Mouse (Mus musculus): Measurements from ENCODE around the gene Mybpc3. TPM values are rescaled to one million over a fixed set of nuclear protein-coding genes. Genes with fewer than 3 reads are reported as not detected.
"Not testable (repeated sequence)": the region's sequence is repeated elsewhere in the genome, so short reads cannot be mapped to it uniquely, and the experiment has no call there.

Gene Mybpc3
- polyA plus RNA-seq, 1 experiment from 2014 or later: 0.05 TPM

DNA sequence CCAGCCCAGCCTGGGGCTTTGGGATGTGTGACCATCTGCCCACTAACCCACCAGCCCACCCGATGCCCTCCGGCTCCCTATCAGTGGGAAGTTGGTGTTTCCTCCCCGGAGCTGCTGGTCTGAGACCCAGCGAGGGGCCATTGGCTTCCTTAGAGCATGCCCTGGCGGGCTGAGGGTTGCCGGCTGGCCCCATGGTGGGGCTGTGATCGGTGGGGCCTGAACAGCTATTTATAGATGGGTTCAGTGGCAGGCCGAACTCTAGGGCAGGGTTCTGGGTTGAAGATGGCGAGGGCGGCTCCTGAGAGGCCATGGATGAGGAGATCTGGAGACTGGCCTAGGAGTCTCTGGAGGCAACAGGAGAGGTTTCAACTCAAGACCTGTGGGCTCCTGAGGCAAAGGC is 20.9 kb upstream of the Mybpc3 start:
- no peak for ATAC-seq (replicated peaks)
- H3K27me3 ChIP-seq (replicated peaks): no peaks in the 10 kb centered on the region
- no peak overlapping the region for H3K4me3 ChIP-seq
- H3K36me3 ChIP-seq (replicated peaks): no peaks in the 10 kb centered on the region
- H3K4me1 ChIP-seq: no peaks in the 10 kb centered on the region
- no peaks in the 10 kb centered on the region for H3K9me3 ChIP-seq
- H3K9ac ChIP-seq: no peak overlapping the region
- WGBS: 80% methylated on average over 10 of the region's 10 CpGs
- no peak overlapping the region for H3K4me2 ChIP-seq
- no peak overlapping the region for H3K27ac ChIP-seq

DNA sequence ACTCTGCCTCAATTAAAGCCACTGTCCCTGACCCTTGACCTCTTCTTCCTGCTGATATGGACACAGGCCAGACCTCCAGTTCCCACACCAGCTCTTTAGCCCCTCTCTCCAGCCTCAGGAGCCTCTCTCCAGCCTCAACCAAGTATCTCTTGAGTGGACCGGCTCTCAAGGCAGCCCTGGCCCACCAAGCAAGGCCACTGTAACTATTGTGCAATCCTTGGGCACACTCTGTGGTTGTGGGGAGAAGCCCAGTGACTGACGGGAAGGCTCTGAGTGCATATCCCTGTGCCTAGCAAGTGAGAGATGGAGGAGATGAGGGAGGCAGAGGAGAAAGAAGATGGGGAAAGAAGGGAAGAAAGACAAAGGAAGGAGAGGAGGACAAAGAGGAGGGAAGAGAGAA is 19.8 kb upstream of the Mybpc3 start:
- Histone ChIP-seq H3K27ac (no peak overlapping the region), H3K36me3 (replicated peaks) (no peaks in the 10 kb centered on the region), H3K27me3 (replicated peaks) (no peaks in the 10 kb centered on the region), H3K4me2 (no peak overlapping the region), H3K9me3 (no peaks in the 10 kb centered on the region), H3K4me1 (no peaks in the 10 kb centered on the region), H3K9ac (no peak overlapping the region), H3K4me3 (no peak overlapping the region)
- 86% methylated on average over 2 of the region's 2 CpGs for WGBS
- no peak for ATAC-seq (replicated peaks)

DNA sequence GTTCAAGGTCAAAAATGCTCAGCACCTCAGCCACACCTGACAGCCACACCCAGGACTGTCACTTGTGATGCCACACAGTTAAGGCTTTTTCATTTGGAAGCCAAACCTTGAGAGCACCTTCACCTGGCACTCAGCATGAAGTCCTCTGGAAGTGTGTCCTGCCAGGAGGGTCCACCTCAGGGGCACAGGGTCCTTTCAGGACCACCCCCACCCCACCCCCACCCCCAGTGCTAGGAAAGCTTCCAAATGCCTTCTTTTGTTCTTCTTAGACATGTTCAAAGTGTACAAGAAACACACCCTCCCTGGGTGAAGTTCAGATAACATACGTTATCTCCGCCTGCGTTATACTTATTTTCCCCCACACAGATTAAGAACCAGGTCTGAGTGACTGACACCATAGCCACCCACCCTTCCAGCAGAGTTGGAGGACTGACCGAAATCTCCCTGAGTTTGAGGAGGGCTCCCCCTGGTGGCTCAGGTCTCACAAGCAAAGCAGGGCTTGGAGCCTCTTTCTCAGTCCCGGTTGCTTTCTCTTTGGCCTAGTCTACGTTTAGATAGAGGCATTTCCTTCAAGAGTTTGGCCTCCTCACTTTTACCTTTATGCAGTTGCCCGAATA is 16.7 kb upstream of the Mybpc3 start:
- Histone ChIP-seq H3K9me3 (no peaks in the 10 kb centered on the region), H3K27me3 (replicated peaks) (no peaks in the 10 kb centered on the region), H3K4me3 (no peak overlapping the region), H3K4me1 (no peaks in the 10 kb centered on the region), H3K4me2 (no peak overlapping the region), H3K27ac (no peak overlapping the region), H3K9ac (no peak overlapping the region), H3K36me3 (replicated peaks) (no peaks in the 10 kb centered on the region)
- WGBS: 4% methylated on average over 7 of the region's 7 CpGs
- ATAC-seq (replicated peaks): peak; percentile 86

DNA sequence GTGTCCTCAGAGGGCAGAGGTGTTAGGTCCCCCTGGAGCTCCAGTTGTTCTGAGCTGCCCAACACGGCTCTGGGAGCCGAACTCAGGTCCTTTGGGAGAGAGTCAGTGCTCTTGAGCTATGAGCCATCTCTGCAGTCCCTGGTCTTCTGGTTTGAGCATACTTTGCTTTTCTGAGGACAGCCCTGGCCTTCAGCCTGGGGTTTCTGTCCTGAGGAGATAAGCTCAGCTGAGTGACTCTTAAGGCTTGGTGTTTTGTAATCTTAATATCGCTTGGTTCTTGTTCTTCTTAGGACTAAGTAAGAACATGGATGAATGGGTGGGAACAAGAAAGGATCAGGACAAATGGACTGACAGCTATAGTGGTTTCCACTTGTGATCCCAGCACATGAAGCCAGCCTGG is 9.8 kb upstream of the Mybpc3 start:
- H3K9me3 ChIP-seq: no peaks in the 10 kb centered on the region
- no peak overlapping the region for H3K4me3 ChIP-seq
- no peak overlapping the region for H3K9ac ChIP-seq
- no peak for ATAC-seq (replicated peaks)
- no peak overlapping the region for H3K27ac ChIP-seq
- H3K27me3 ChIP-seq (replicated peaks): no peaks in the 10 kb centered on the region
- H3K4me2 ChIP-seq: no peak overlapping the region
- no peaks in the 10 kb centered on the region for H3K4me1 ChIP-seq
- H3K36me3 ChIP-seq (replicated peaks): no peaks in the 10 kb centered on the region
- 82% methylated on average over 3 of the region's 3 CpGs for WGBS

DNA sequence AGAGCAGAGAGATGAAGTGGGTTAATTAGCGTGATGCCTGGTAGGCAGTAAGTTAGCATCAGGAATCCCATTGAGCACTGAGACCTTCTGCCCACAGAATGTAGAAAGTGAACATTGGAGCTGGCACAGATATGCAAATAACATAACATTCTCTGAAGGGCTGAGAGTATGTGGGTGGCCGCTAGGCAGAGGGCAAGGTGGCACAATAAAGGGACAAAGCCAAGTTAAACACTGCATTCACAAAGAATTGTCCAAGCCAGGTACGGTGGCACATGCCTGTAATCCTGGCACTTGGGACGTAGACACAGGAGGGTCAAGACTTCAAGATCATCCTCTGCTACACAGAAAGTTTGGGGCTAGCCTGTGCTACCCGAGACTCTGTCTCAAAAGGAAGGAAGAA is 8.7 kb upstream of the Mybpc3 start:
- Histone ChIP-seq H3K36me3 (replicated peaks) (no peaks in the 10 kb centered on the region), H3K4me1 (no peaks in the 10 kb centered on the region), H3K4me3 (no peak overlapping the region), H3K4me2 (no peak overlapping the region), H3K9ac (no peak overlapping the region), H3K9me3 (no peaks in the 10 kb centered on the region), H3K27me3 (replicated peaks) (no peaks in the 10 kb centered on the region), H3K27ac (no peak overlapping the region)
- WGBS: 85% methylated on average over 5 of the region's 5 CpGs
- ATAC-seq (replicated peaks): no peak

DNA sequence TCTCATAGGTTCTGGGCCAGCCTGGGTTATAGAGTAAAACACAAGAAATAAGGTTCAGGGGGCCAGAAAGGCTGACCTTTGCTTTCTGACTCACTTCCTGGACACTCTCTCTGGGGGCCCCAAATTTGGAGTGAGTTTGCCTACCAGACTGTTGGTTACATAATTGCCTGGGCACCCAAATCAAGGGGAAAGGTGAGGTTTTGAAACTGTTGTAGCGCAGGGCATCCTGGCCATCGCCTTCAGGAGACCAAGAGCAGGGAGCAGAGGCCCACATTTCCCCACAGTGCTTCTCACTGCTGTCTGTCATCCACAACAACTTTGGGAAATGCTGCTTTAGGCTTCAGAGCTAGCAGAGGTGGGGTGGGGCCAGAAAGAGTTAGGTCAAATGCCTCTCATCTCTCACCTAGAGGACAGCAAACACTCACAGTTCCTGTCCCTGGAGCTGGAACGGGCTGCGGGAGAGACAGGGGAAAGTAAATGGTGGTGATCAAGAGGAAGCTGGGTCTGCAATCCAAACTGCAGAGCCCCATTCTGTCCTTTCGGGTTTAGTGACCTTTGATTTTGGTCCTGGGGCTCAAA is 8.0 kb upstream of the Mybpc3 start:
- no peak overlapping the region for H3K4me2 ChIP-seq
- H3K9me3 ChIP-seq: no peaks in the 10 kb centered on the region
- no peak overlapping the region for H3K4me3 ChIP-seq
- no peak for ATAC-seq (replicated peaks)
- H3K36me3 ChIP-seq (replicated peaks): no peaks in the 10 kb centered on the region
- H3K9ac ChIP-seq: no peak overlapping the region
- 92% methylated on average over 5 of the region's 5 CpGs for WGBS
- H3K27ac ChIP-seq: no peak overlapping the region
- H3K27me3 ChIP-seq (replicated peaks): 0 out of 2 replicates have a peak, but pooled peaks cover 3% of the 10 kb centered on the region
- no peaks in the 10 kb centered on the region for H3K4me1 ChIP-seq

DNA sequence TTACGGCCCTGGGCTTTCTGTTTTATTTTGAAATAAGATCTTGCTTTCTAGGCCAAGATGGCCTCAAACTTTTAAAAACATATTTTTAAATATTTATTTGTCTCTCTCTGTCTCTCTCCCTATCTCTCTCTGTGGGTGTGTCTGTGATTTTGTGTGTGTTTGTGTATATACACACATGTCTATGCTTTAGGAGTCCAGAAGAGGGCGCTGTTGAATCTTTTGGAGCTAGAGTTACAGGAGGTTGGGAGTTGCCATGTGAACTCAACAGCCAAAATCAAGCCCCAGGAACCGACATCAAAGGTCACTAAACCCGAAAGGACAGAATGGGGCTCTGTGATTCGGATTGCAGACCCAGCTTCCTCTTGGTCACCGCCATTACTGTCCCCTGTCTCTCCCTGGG is 7.5 kb upstream of the Mybpc3 start:
- Histone ChIP-seq H3K4me3 (no peak overlapping the region), H3K4me1 (no peaks in the 10 kb centered on the region), H3K4me2 (no peak overlapping the region), H3K9ac (no peak overlapping the region), H3K27me3 (replicated peaks) (0 out of 2 replicates have a peak, but pooled peaks cover 5% of the 10 kb centered on the region), H3K36me3 (replicated peaks) (no peaks in the 10 kb centered on the region), H3K9me3 (no peaks in the 10 kb centered on the region), H3K27ac (no peak overlapping the region)
- no peak for ATAC-seq (replicated peaks)
- 71% methylated on average over 6 of the region's 6 CpGs for WGBS

DNA sequence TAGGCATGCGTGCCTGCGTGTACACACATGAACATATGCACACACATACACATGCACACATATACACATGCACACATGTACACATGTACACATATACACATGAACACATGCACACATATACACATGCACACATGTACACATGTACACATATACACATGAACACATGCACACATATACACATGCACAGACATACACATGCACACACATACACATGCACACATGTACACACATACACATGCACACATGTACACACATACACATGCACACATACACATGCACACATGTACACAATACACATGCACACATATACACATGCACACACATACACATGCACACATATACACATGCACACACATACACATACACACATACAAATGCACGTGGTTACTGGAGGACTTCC is 6.1 kb upstream of the Mybpc3 start:
- 91% methylated on average over 3 of the region's 3 CpGs for WGBS
- not testable (repeated sequence) for H3K9me3 ChIP-seq; ATAC-seq (replicated peaks); H3K4me1 ChIP-seq; H3K9ac ChIP-seq; H3K4me3 ChIP-seq; H3K27ac ChIP-seq; H3K27me3 ChIP-seq (replicated peaks); H3K36me3 ChIP-seq (replicated peaks); H3K4me2 ChIP-seq

DNA sequence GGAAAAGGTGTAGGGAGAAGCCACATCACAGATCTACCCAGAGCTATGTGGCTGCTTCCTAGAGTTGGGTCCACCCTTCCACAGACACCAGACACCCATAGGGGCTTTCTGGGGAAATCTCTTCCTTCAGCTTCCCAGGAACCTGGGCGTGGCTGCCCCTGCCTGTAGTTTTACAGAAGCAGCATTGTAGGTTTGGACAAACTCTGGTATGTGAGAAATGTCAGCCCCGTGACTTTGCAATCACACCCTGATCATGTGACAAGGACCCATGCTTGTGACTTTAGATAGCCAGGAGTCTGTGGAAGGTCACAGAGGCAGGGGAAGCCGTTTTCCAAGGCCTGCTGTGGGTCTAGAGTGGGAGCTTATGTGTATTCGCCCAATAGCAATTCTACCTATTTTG is 5.5 kb upstream of the Mybpc3 start:
- Histone ChIP-seq H3K9ac (no peak overlapping the region), H3K36me3 (replicated peaks) (no peaks in the 10 kb centered on the region), H3K4me1 (no peaks in the 10 kb centered on the region), H3K27ac (no peak overlapping the region), H3K4me3 (no peak overlapping the region), H3K9me3 (no peaks in the 10 kb centered on the region), H3K27me3 (replicated peaks) (0 out of 2 replicates have a peak, but pooled peaks cover 5% of the 10 kb centered on the region), H3K4me2 (no peak overlapping the region)
- no peak for ATAC-seq (replicated peaks)
- WGBS: 67% methylated on average over 4 of the region's 4 CpGs

DNA sequence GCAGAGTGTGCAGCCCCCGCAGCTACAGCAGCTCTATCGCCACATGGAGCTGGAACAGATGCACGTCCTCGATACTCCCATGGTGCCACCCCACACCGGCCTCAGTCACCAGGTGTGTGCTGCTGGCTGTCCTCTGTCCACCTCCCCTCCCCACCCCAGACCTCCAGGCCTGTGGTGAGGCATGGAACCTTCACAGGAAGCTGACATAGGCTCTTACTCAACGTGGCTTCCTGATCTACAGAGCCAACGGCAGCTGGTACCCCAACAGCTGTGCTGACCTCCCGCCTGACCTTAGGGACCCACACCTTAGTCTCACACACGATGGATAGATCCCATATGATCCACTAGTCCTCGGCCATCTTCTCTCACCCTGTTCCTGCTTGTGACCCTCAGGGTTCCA is 4.6 kb upstream of the Mybpc3 start:
- Histone ChIP-seq H3K4me2 (no peak overlapping the region), H3K4me3 (no peak overlapping the region), H3K27ac (no peak overlapping the region), H3K27me3 (replicated peaks) (0 out of 2 replicates have a peak, but pooled peaks cover 5% of the 10 kb centered on the region), H3K9ac (no peak overlapping the region), H3K4me1 (no peaks in the 10 kb centered on the region), H3K36me3 (replicated peaks) (no peaks in the 10 kb centered on the region), H3K9me3 (no peaks in the 10 kb centered on the region)
- WGBS: 79% methylated on average over 10 of the region's 10 CpGs
- ATAC-seq (replicated peaks): no peak

DNA sequence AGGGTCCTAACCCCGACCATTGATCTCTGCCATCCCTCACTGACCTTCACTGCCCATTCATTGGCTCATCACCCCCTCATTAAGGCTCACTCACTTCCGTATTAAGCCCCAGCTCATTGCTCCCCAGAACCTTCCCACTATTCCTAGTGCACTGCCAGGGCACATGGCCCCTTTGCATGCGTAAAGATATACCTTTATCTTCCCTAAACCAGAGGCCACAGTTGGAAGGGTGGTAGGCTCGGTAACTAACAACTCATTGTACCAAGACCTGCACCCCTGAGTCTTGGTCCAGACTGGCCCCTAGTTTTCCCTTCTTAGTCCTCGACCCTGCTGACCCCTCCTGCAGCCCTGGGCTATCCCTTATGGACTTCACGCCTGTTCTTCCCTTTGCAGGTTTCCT is 4.1 kb upstream of the Mybpc3 start:
- Histone ChIP-seq H3K27me3 (replicated peaks) (0 out of 2 replicates have a peak, but pooled peaks cover 5% of the 10 kb centered on the region), H3K4me2 (no peak overlapping the region), H3K4me1 (no peaks in the 10 kb centered on the region), H3K36me3 (replicated peaks) (no peaks in the 10 kb centered on the region), H3K9me3 (no peaks in the 10 kb centered on the region), H3K27ac (no peak overlapping the region), H3K9ac (no peak overlapping the region), H3K4me3 (no peak overlapping the region)
- 75% methylated on average over 6 of the region's 6 CpGs for WGBS
- ATAC-seq (replicated peaks): no peak

DNA sequence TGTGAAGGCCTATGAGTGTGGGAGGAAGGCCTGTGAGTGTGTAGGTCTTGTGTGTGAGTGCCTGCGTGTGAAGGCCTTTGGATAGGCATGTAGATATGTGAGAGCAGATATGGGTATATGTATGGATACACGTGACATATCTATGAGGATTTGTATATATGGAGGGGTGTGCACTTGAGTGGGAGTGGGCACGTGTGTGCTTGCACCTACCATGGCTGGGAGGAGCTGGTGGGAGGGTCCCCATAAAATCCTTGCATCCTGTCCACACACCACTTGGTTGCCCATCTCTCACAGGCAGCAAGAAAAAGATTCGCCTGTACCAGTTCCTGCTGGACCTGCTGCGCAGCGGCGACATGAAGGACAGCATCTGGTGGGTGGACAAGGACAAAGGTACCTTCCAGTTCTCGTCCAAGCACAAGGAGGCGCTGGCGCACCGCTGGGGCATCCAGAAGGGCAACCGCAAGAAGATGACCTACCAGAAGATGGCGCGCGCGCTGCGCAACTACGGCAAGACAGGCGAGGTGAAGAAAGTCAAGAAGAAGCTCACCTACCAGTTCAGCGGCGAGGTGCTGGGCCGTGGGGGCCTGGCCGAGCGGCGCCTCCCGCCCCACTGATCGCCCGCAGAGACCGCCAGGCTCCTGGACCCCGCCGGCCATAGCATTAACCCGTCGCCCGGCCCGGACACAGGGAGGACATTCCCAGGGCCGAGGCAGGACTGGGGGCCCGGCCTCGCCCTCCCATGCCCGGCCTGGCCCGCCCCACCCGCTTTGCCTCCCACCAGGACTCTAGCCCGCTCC is 3.0 kb upstream of the Mybpc3 start:
- H3K9ac ChIP-seq: no peak overlapping the region
- H3K4me3 ChIP-seq: peak overlapping the region; percentile 23
- H3K4me2 ChIP-seq: peak overlapping the region; percentile 49
- H3K9me3 ChIP-seq: no peaks in the 10 kb centered on the region
- WGBS: 8% methylated on average over 42 of the region's 42 CpGs
- peak; percentile 67 for ATAC-seq (replicated peaks)
- no peaks in the 10 kb centered on the region for H3K4me1 ChIP-seq
- 0 out of 2 replicates have a peak, but pooled peaks cover 5% of the 10 kb centered on the region for H3K27me3 ChIP-seq (replicated peaks)
- H3K36me3 ChIP-seq (replicated peaks): no peaks in the 10 kb centered on the region
- H3K27ac ChIP-seq: no peak overlapping the region

All from midbrain, embryonic 15.5 days (tissue).